Mouse (Mus musculus) frontal cortex, adult 2 months (tissue): ENCODE data around the gene Zfp319. TPM values are rescaled to one million over a fixed set of nuclear protein-coding genes. Genes with fewer than 3 reads are reported as not detected.
"Not testable (repeated sequence)": the region's sequence is repeated elsewhere in the genome, so short reads cannot be mapped to it uniquely, and the experiment has no call there.

ENCODE experiments used
- DNase-seq, 2 experiments: peaks; one replicate each; pipeline ENCODE4 v3.0.0; 2022; ENCODE audit warnings: low spot score in 1 of 2; ENCODE audit errors: extremely low spot score in 1 of 2
- polyA plus RNA-seq: library from polyadenylated mRNA; depleted of rRNA; stranded (reverse); fragments of >200 nt; gene quantifications from 2 replicates; pipeline ENCODE4 v1.2.3, GENCODE M21; 2012; rRNA removed

The Zfp319 gene
- 10.0 and 10.6 TPM in 2 replicates for polyA plus RNA-seq

- peak; percentile 85 to 92 for DNase-seq
These were observed at the start of gene Zfp319, which contains the start of gene Usb1 for GRCm38 (mm10) chr8:95331720-95332436. Zfp319 (minus strand) TSS chr8:95331950. Usb1 (plus strand) TSS chr8:95332284.

DNA sequence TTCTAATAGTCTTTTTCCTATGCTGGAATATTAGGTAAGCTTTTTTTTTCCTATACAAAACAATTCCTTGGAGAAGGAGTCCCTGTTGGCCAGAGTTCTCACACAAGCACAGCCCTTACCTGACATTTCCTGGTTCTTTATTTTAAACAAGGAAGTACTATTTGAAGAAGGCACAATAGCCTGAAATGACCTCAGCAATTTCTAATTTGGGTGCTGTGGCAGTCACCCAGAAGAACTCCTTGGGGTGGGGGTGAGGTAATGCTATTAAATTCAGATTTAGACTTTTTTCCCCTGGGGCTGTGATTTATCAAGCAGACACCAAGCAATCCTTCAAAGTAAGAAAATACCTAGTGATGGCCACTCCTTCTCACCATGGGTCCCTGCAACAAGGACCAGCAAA is 49.2 kb upstream of the Zfp319 start:
- DNase-seq = no peak

GRCm38 (mm10) chr8:95378928-95379327 is 47.2 kb upstream of the Zfp319 start:
- not testable (repeated sequence) for DNase-seq

GRCm38 (mm10) chr8:95377863-95378291 is 46.1 kb upstream of the Zfp319 start:
- DNase-seq = no peak

DNA sequence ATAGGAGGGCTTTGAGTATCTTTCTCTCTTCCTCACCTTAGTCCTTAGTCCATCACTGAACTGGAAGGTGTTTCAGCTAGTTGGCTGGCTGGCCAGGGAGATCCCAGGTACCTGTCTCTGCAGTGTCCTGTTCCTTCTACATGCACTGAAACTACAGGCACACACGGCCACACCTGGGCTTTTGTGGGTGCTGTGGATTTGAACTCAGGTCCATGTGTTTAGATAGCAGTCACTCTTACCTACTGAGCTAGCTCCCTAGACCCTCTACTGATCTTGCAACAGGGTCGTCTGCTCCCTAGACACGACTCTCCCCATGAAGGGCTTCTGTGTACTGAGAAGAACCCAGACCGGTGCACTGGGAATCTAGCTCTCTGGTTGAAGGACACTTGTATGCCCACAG is 45.4 kb upstream of the Zfp319 start:
- no peak for DNase-seq

- DNase-seq = no peak
These were observed 44.7 kb upstream of the Zfp319 start for GRCm38 (mm10) chr8:95376309-95376999.

DNA sequence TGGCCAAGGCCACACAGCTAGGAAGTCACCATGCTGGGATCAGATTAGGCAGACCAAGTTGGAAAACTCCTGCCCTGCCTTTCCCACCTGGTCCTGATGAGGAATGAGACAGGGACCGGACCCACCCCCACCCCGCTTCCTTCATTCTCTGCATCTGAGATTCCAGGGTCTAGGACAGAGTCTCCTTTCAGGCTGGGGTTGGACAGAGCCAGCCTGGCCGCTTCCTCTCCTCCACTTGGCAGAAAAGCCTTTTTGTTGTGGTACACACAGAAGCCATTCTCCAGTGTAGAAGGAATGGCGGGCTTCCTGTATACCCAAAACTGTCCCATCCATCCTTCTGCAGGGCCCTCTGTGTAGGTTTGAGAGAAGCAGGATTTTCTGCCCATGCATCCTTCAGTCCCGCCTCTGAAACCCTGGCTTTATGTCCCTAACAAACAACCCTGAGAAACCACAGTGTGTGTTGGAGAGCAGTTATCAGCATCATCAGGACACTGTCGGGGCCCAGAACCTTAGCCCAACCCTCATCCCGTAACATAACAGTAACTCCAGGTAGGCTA is 43.7 kb upstream of the Zfp319 start:
- peak in 1 of 2 experiments; percentile 7 for DNase-seq

DNA sequence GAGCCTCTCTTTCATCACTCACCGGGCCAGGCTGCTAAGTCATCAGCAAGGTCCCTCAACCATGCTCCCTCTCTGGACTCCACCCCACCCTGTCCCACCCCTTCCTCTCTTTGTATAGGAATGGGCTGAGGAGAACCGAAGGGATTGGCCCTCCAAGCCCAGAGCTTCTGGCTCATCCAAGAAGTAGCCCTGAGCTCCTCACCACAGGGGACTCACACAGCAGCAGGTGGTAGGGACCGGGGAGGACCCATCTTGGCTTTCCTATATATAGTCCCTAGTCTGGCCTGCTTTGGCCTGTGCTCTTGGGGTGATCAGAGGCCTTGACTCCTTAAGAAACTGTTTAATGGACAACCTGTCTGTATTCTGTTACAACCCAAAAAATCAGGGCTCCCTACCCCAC is 42.7 kb upstream of the Zfp319 start:
- DNase-seq = no peak

DNA sequence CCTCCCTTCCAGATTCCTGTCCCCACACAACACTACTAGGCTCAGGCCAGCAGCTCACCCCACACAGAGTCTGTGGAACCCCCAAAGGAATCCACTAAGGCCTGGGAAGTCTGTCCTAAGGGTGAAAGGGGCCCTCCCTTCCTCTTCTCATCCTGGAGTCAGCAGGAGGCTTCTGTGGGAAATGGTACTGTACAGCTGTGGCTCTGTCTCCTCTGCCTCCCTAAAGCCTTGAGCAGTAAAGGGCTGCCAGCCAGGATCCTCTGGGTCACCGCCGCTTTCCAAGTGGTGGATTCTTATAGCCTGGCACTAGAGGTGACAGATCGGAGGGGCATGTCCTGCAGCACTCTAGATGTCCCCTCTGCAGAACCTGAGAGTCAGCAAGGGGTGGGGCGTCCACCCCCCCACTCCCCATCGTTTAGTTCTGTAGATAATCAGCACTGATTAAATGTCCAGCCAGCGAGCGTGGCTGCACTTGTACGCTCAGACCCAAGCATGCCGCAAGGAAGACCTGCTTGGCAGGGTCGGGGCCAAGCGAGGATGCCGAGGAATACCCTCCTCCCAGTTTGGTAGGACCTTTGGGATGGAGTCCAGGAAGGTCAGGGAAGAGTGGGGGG is 41.7 kb upstream of the Zfp319 start:
- no peak for DNase-seq

DNA sequence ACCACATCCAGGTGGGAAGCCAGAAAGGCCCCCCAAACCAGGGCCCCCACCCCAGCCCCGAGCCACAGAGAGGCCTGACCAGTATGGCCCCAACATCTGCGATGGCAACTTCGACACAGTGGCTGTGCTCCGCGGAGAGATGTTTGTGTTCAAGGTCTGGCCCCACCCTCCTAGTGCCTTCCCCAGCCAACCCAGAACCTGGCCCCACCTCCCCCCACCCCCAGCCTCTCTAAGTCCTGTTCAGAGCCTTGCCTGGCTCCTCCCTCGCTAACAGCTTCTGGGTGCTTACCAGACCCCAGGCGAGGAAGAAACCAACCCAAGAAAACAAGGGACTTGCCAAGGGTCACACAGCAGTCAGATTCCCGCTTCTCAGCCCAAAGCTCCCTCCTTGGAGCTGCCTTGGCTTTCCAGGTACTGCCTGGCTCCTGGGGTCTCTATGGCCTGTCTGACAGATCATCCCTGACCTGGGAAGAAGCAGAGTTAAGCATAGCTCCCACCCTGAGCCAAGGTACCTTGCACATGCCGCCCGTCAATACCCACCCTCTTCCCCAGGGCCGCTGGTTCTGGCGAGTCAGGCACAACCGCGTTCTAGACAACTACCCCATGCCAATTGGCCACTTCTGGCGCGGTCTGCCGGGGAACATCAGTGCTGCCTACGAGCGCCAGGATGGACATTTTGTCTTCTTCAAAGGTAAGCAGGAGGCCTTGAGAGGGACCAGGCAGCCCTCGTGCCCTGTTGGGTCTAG is 38.0 kb upstream of the Zfp319 start:
- DNase-seq = no peak

- no peak for DNase-seq
These were observed 32.1 kb upstream of the Zfp319 start for GRCm38 (mm10) chr8:95363849-95364248.

GRCm38 (mm10) chr8:95362272-95362671 is 30.5 kb upstream of the Zfp319 start:
- DNase-seq = no peak

- no peak for DNase-seq
These were observed 29.2 kb upstream of the Zfp319 start for GRCm38 (mm10) chr8:95361016-95361341.

- DNase-seq = no peak
These were observed 28.6 kb upstream of the Zfp319 start for GRCm38 (mm10) chr8:95360181-95361015.

GRCm38 (mm10) chr8:95358550-95359411 is 27.0 kb upstream of the Zfp319 start:
- no peak for DNase-seq

GRCm38 (mm10) chr8:95354606-95355005 is 22.9 kb upstream of the Zfp319 start:
- no peak for DNase-seq

DNA sequence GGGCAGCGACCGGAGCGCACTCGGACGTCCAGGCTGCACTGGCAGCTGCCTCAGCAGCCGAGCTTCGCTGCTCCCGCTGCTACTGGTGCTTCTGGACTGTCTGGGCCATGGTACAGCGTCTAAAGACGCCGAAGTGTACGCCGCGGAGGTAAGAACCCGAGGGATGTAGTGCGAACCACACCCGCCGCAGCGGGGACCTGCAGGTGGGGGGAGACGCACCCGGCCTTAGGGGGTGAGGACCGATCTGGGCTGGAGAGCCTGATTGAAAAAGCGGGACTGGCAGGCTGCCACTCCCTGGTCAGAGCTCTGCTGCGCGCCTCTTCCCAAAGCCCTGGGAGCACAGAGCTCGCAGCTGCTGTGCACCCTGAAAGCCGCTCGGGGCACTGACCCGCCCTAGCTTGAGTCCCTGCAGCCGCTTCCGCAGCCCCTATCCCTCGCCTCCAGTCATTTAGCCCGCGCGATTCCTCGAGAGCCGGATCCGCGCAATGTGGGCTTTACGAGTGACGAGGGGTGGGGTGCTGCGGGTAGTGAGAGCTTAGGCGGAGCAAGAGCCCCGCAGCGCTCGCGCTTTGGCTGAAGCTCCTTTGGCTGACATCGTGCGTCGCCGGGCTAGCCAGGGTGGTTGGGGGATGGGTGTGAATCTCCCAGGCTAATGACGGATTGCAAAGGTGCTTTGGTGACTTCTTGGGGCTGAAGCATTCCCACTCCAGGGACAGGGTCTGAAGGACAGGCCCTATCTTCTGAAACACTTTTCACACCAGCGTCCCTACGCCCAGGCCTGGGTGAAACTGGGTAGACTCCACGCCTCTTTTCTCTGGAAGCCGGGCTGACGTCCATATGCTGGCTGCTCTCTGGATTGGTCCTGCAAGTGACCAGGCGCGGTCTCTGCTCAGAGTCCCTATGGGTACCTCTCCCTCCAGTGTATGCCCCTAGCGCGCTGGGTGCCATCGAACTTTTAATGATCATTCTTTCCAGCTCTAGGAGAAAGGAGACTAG is 21.4 kb upstream of the Zfp319 start:
- DNase-seq = no peak
